Mouse (Mus musculus): Measurements from ENCODE around the gene Hsd17b2. TPM values are rescaled to one million over a fixed set of nuclear protein-coding genes. Genes with fewer than 3 reads are reported as not detected.

Hsd17b2 gene
- total RNA-seq, 4 experiments from 2014 or later, result not detected

GRCm38 (mm10) chr8:117772126-117772525, 70.4 kb downstream of the Hsd17b2 start:
- no peak for DNase-seq (ENCODE audit: low spot score in 2 of 2)

- DNase-seq (ENCODE audit: low spot score in 2 of 2), result no peak
Observed at GRCm38 (mm10) chr8:117772597-117772996, 70.9 kb downstream of the Hsd17b2 start.

- no peak for DNase-seq (ENCODE audit: low spot score in 2 of 2)
Observed at GRCm38 (mm10) chr8:117775626-117776025, 73.9 kb downstream of the Hsd17b2 start.

- DNase-seq (ENCODE audit: low spot score in 2 of 2), result no peak
Observed at GRCm38 (mm10) chr8:117776075-117776474, 74.4 kb downstream of the Hsd17b2 start.

- no peak for DNase-seq (ENCODE audit: low spot score in 2 of 2)
Observed at GRCm38 (mm10) chr8:117778531-117779322, 77.0 kb downstream of the Hsd17b2 start.

GRCm38 (mm10) chr8:117779344-117779743, 77.6 kb downstream of the Hsd17b2 start:
- no peak for DNase-seq (ENCODE audit: low spot score in 2 of 2)

- DNase-seq (ENCODE audit: low spot score in 2 of 2), result no peak
Observed at GRCm38 (mm10) chr8:117781375-117782129, 79.8 kb downstream of the Hsd17b2 start.

- DNase-seq (ENCODE audit: low spot score in 2 of 2), result no peak
Observed at GRCm38 (mm10) chr8:117783021-117783420, 81.3 kb downstream of the Hsd17b2 start.

GRCm38 (mm10) chr8:117786428-117786827, 84.7 kb downstream of the Hsd17b2 start:
- DNase-seq (ENCODE audit: low spot score in 2 of 2), result no peak

GRCm38 (mm10) chr8:117792616-117793144, 91.0 kb downstream of the Hsd17b2 start:
- no peak for DNase-seq (ENCODE audit: low spot score in 2 of 2)

- DNase-seq (ENCODE audit: low spot score in 2 of 2), result no peak
Observed at GRCm38 (mm10) chr8:117794581-117794980, 92.9 kb downstream of the Hsd17b2 start.

GRCm38 (mm10) chr8:117796464-117796863, 94.8 kb downstream of the Hsd17b2 start:
- DNase-seq (ENCODE audit: low spot score in 2 of 2), result no peak

- no peak for DNase-seq (ENCODE audit: low spot score in 2 of 2)
Observed at GRCm38 (mm10) chr8:117798066-117798465, 96.4 kb downstream of the Hsd17b2 start.

GRCm38 (mm10) chr8:117801443-117802298, 100.0 kb downstream of the Hsd17b2 start, which contains the start of gene Mphosph6:
Gene Mphosph6 (minus strand): TSS chr8:117801943.
- peak; percentile 91 to 96 for DNase-seq (ENCODE audit: low spot score in 2 of 2)

GRCm38 (mm10) chr8:117802299-117802689, 100.6 kb downstream of the Hsd17b2 start:
- peak in 1 of 2 experiments; percentile 18 for DNase-seq (ENCODE audit: low spot score in 2 of 2)

GRCm38 (mm10) chr8:117805419-117805818, 103.7 kb downstream of the Hsd17b2 start:
- no peak for DNase-seq (ENCODE audit: low spot score in 2 of 2)

Other genes starting within 250 kb of the Hsd17b2 start
- gene Plcg2, start 203.6 kb upstream of the Hsd17b2 start, total RNA-seq (2022), result 1 to 10 TPM; 2.8 to 5.6 (median 4.7) TPM
- 1 to 10 TPM; 4.2 to 6.7 (median 4.9) TPM for gene Sdr42e1, start 28.2 kb upstream of the Hsd17b2 start, total RNA-seq (2022)
- gene Mphosph6, start 100.0 kb downstream of the Hsd17b2 start, total RNA-seq (2022), result 10 to 100 TPM; 20.3 to 24.3 (median 23.2) TPM